Mouse (Mus musculus): ENCODE results near the gene Fank1. TPM values are rescaled to one million over a fixed set of nuclear protein-coding genes. Genes with fewer than 3 reads are reported as not detected.

Fank1 gene
- polyA plus RNA-seq, 2 experiments, result 0.30 to 0.31 TPM

DNA sequence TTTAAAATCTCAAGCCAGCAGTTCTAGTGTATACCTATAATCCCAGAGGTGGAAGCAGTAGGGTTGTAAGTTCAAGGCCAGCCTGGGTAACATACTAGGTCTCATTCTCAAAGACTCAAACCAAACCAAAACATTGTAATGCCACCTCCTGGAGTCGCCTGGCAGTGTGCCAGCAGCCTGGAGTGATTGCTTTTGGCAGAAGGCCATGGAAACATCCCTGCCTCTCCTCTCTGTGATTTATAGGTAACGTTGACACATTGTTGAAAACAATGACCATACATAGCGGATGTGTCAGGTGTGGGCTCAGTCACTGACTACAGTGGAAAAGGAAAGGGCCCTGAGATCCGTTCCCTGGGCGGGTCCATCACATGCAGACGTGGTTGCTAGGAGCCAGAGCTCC lies 25.2 kb downstream of the Fank1 start:
- 47% methylated on average over 6 of the region's 6 CpGs for WGBS
- ATAC-seq (ENCODE audit: low FRiP score, low read depth) (no peak), DNase-seq (ENCODE audit: low spot score) (peak; percentile 40)
- Histone ChIP-seq H3K36me3 (ENCODE audit: control insufficient read depth, insufficient read depth, low read length) (no peaks in the 10 kb centered on the region), H3K27ac (replicated peaks; ENCODE audit: low read depth, low read length) (no peak overlapping the region), H3K4me3 (replicated peaks; ENCODE audit: low read length) (no peak overlapping the region), H3K9me3 (ENCODE audit: control insufficient read depth, low read length) (no peaks in the 10 kb centered on the region), H3K4me1 (ENCODE audit: control insufficient read depth, insufficient read depth, low read length) (no peaks in the 10 kb centered on the region), H3K27me3 (ENCODE audit: control insufficient read depth, insufficient read depth, low read length) (no peaks in the 10 kb centered on the region), H3K4me2 (replicated peaks; ENCODE audit: low read depth, low read length, severe bottlenecking) (no peak overlapping the region), H3K9ac (ENCODE audit: low read depth, low read length, severe bottlenecking) (no peak overlapping the region)
- no peak for TF ChIP-seq POLR2A (IDR thresholded peaks at IDR 0.05; ENCODE audit: borderline replicate concordance, extremely low read depth, insufficient read depth, insufficient read length)

DNA sequence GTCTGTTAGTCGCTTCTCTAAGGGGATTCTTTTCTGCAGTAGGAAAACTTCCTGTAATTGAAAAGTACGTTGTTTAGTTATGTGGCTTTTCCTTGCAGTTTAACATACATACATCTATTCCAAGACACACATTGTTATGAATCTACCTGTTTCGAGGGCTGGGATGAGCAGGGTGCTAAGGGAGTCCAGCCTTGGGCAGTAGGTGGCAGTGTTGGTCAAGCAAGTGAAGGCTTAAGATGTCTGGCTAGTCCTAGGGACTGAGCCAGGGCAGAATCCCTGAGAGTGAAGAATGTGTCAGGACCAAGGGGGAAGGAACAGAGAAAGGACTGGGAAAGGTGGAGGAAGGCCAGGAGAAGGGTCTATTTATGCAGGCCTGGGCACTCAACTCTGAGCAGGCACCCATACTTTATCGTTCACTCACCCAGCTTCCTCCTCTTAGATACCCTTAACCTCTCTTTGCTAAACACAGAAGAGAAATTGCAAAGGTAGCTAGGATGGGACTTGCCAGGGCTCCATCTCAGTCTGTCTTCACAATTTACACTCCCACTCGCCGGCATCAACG lies 29.0 kb downstream of the Fank1 start:
- DNase-seq (ENCODE audit: low spot score), result peak; percentile 76
- WGBS, result 49% methylated on average over 7 of the region's 7 CpGs

GRCm38 (mm10) chr7:133812927-133813326 lies 36.3 kb downstream of the Fank1 start:
- WGBS, result 70% methylated on average over 7 of the region's 7 CpGs
- no peak for DNase-seq (ENCODE audit: low spot score)
- TF ChIP-seq POLR2A (IDR thresholded peaks at IDR 0.05; ENCODE audit: borderline replicate concordance, extremely low read depth, insufficient read depth, insufficient read length), result no peak

More for the DNA sequence above, 29.0 kb downstream of the Fank1 start:
- peak; percentile 70 for ATAC-seq (ENCODE audit: low FRiP score, low read depth)
- no peak overlapping the region for H3K4me2 ChIP-seq (replicated peaks; ENCODE audit: low read depth, low read length, severe bottlenecking)
- H3K36me3 ChIP-seq (ENCODE audit: control insufficient read depth, insufficient read depth, low read length), result no peaks in the 10 kb centered on the region
- H3K27ac ChIP-seq (replicated peaks; ENCODE audit: low read depth, low read length), result no peak overlapping the region
- no peak overlapping the region for H3K4me3 ChIP-seq (replicated peaks; ENCODE audit: low read length)
- H3K27me3 ChIP-seq (ENCODE audit: control insufficient read depth, insufficient read depth, low read length), result no peaks in the 10 kb centered on the region
- no peaks in the 10 kb centered on the region for H3K4me1 ChIP-seq (ENCODE audit: control insufficient read depth, insufficient read depth, low read length)
- H3K9me3 ChIP-seq (ENCODE audit: control insufficient read depth, low read length), result no peaks in the 10 kb centered on the region
- no peak overlapping the region for H3K9ac ChIP-seq (ENCODE audit: low read depth, low read length, severe bottlenecking)
- TF ChIP-seq POLR2A (IDR thresholded peaks at IDR 0.05; ENCODE audit: borderline replicate concordance, extremely low read depth, insufficient read depth, insufficient read length), result no peak

GRCm38 (mm10) chr7:133813331-133813730 lies 36.7 kb downstream of the Fank1 start:
- H3K9ac ChIP-seq (ENCODE audit: low read depth, low read length, severe bottlenecking), result no peak overlapping the region
- H3K9me3 ChIP-seq (ENCODE audit: control insufficient read depth, low read length), result no peaks in the 10 kb centered on the region
- TF ChIP-seq POLR2A (IDR thresholded peaks at IDR 0.05; ENCODE audit: borderline replicate concordance, extremely low read depth, insufficient read depth, insufficient read length), result no peak
- no peak for ATAC-seq (ENCODE audit: low FRiP score, low read depth)
- no peak overlapping the region for H3K4me3 ChIP-seq (replicated peaks; ENCODE audit: low read length)
- no peak overlapping the region for H3K4me2 ChIP-seq (replicated peaks; ENCODE audit: low read depth, low read length, severe bottlenecking)
- no peaks in the 10 kb centered on the region for H3K4me1 ChIP-seq (ENCODE audit: control insufficient read depth, insufficient read depth, low read length)
- no peak for DNase-seq (ENCODE audit: low spot score)
- 73% methylated on average over 4 of the region's 4 CpGs for WGBS
- no peaks in the 10 kb centered on the region for H3K27me3 ChIP-seq (ENCODE audit: control insufficient read depth, insufficient read depth, low read length)
- H3K36me3 ChIP-seq (ENCODE audit: control insufficient read depth, insufficient read depth, low read length), result no peaks in the 10 kb centered on the region
- H3K27ac ChIP-seq (replicated peaks; ENCODE audit: low read depth, low read length), result no peak overlapping the region

More at GRCm38 (mm10) chr7:133812927-133813326, 36.3 kb downstream of the Fank1 start:
- no peak overlapping the region for H3K9ac ChIP-seq (ENCODE audit: low read depth, low read length, severe bottlenecking)
- no peak overlapping the region for H3K27ac ChIP-seq (replicated peaks; ENCODE audit: low read depth, low read length)
- H3K9me3 ChIP-seq (ENCODE audit: control insufficient read depth, low read length), result no peaks in the 10 kb centered on the region
- ATAC-seq (ENCODE audit: low FRiP score, low read depth), result no peak
- H3K36me3 ChIP-seq (ENCODE audit: control insufficient read depth, insufficient read depth, low read length), result no peaks in the 10 kb centered on the region
- no peaks in the 10 kb centered on the region for H3K27me3 ChIP-seq (ENCODE audit: control insufficient read depth, insufficient read depth, low read length)
- H3K4me2 ChIP-seq (replicated peaks; ENCODE audit: low read depth, low read length, severe bottlenecking), result no peak overlapping the region
- no peaks in the 10 kb centered on the region for H3K4me1 ChIP-seq (ENCODE audit: control insufficient read depth, insufficient read depth, low read length)
- no peak overlapping the region for H3K4me3 ChIP-seq (replicated peaks; ENCODE audit: low read length)

- TF ChIP-seq POLR2A (IDR thresholded peaks at IDR 0.05; ENCODE audit: borderline replicate concordance, extremely low read depth, insufficient read depth, insufficient read length), result no peak
- H3K4me1 ChIP-seq (ENCODE audit: control insufficient read depth, insufficient read depth, low read length), result no peaks in the 10 kb centered on the region
- H3K36me3 ChIP-seq (ENCODE audit: control insufficient read depth, insufficient read depth, low read length), result no peaks in the 10 kb centered on the region
- DNase-seq (ENCODE audit: low spot score), result no peak
- no peak overlapping the region for H3K4me3 ChIP-seq (replicated peaks; ENCODE audit: low read length)
- ATAC-seq (ENCODE audit: low FRiP score, low read depth), result no peak
- 79% methylated on average over 6 of the region's 6 CpGs for WGBS
- no peak overlapping the region for H3K9ac ChIP-seq (ENCODE audit: low read depth, low read length, severe bottlenecking)
- H3K9me3 ChIP-seq (ENCODE audit: control insufficient read depth, low read length), result no peaks in the 10 kb centered on the region
- no peak overlapping the region for H3K27ac ChIP-seq (replicated peaks; ENCODE audit: low read depth, low read length)
- no peaks in the 10 kb centered on the region for H3K27me3 ChIP-seq (ENCODE audit: control insufficient read depth, insufficient read depth, low read length)
- no peak overlapping the region for H3K4me2 ChIP-seq (replicated peaks; ENCODE audit: low read depth, low read length, severe bottlenecking)
These were observed 47.1 kb downstream of the Fank1 start for GRCm38 (mm10) chr7:133823751-133824150.
